In the genomic region with DNA sequence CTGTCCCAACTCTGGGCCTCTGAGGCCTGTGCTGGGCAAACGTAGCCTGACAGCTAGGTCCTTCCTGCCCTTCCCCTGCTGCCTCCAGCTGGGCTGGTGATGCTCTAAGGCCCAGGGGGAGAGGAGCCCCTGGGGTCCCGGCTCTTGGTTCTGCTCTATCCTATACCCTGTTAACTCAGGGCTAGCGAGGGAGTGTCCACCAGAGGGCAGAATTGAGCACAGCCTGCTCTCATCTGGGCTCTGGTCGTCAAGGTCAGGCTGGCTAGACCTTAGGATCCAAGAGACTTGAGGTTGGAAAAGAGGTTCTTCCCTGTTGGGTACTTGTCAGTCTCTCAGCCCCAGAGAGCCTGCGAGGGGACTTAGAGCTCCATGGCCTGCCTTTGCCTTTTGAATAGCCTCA, we compare ENCODE assay signal across 7 mouse cellular contexts. TPM values are rescaled to one million over a fixed set of nuclear protein-coding genes. Genes with fewer than 3 reads are reported as not detected.
DNase-seq lines count a peak whose midpoint lies in the region; ATAC-seq and TF ChIP-seq lines count a peak whose summit lies in the region.

No protein-coding gene starts in this region.

- H3K36me3 ChIP-seq in hindbrain, embryonic 14.5 days (replicated peaks; ENCODE audit: control insufficient read depth, insufficient read depth): peaks cover 62% of the 10 kb centered on the region

- H3K27ac ChIP-seq in bone marrow macrophage, adult 2 months (ENCODE audit: insufficient read depth, low read depth, low read length): no peak overlapping the region
- no peak overlapping the region for H3K27ac ChIP-seq in hindbrain, embryonic 14.5 days

- peak; percentile 46 for DNase-seq in urinary bladder, postnatal 25 days (ENCODE audit: low spot score)
- no peak for DNase-seq in urinary bladder, postnatal 10 days (ENCODE audit: low spot score)
- DNase-seq in hindbrain, embryonic 14.5 days (ENCODE audit: low spot score): peak; percentile 75
- DNase-seq in lung, adult 18-20 months: peak; percentile 37 to 62
- DNase-seq in retina, adult 2 months (ENCODE audit: low read depth, low spot score): peak; percentile 42

- ATAC-seq in erythroblast, adult 5-6 weeks (replicated peaks; ENCODE audit: low FRiP score, poor library complexity, severe bottlenecking): peak; percentile 74
- ATAC-seq in hindbrain, embryonic 14.5 days (ENCODE audit: low FRiP score): 0 out of 2 replicates have a peak, but pooled peaks have one; percentile 35

- H3K4me2 ChIP-seq in hindbrain, embryonic 14.5 days (replicated peaks): no peak overlapping the region

- H3K9me3 ChIP-seq in hindbrain, embryonic 14.5 days (ENCODE audit: control insufficient read depth, low read length): no peaks in the 10 kb centered on the region

- WGBS in hindbrain, embryonic 14.5 days: 22% methylated on average over 5 of the region's 5 CpGs

- H3K4me1 ChIP-seq in bone marrow macrophage, adult 2 months (ENCODE audit: control insufficient read depth, insufficient read depth, low read length): no peaks in the 10 kb centered on the region
- H3K4me1 ChIP-seq in hindbrain, embryonic 14.5 days (replicated peaks; ENCODE audit: control insufficient read depth, insufficient read depth, low read length): no peaks in the 10 kb centered on the region

- TF ChIP-seq POLR2A in bone marrow macrophage, adult 2 months (IDR thresholded peaks at IDR 0.05; ENCODE audit: borderline replicate concordance, low read depth, low read length): no peak

- no peaks in the 10 kb centered on the region for H3K27me3 ChIP-seq in hindbrain, embryonic 14.5 days (ENCODE audit: control insufficient read depth, insufficient read depth, low read length)

- peak; percentile 76 for TF ChIP-seq CTCF in bone marrow macrophage, adult 2 months (IDR thresholded peaks at IDR 0.05; ENCODE audit: low read depth, low read length)

- H3K4me3 ChIP-seq in bone marrow macrophage, adult 2 months (ENCODE audit: insufficient read depth, low read length): no peak overlapping the region
- no peak overlapping the region for H3K4me3 ChIP-seq in hindbrain, embryonic 14.5 days (replicated peaks; ENCODE audit: low read length)

- no peak overlapping the region for H3K9ac ChIP-seq in hindbrain, embryonic 14.5 days

RNA-seq across cellular contexts. Expression of gene Sfrp5, which starts 11.6 kb away (rescaled TPM):
- polyA plus RNA-seq in bone marrow macrophage, adult 2 months (2012; ENCODE audit: insufficient read depth, insufficient read length, missing spikeins): not detected in 2 replicates
- total RNA-seq in erythroblast, adult 5-6 weeks (2015; ENCODE audit: low replicate concordance): not detected in 2 replicates
- not detected in 2 replicates for total RNA-seq in erythroblast, adult 5-6 weeks (2017; ENCODE audit: low replicate concordance)
- polyA plus RNA-seq in hindbrain, embryonic 14.5 days (2014; fragmentation: Nextera tagmentation; extraction: Ambion mirVana): 2.8 and 2.9 TPM in 2 replicates

RNA-seq across cellular contexts. Expression of gene Zfyve27, which starts 26.7 kb away (rescaled TPM):
- polyA plus RNA-seq in bone marrow macrophage, adult 2 months (2012; ENCODE audit: insufficient read depth, insufficient read length, missing spikeins): 30.7 and 32.3 TPM in 2 replicates
- 3.8 and 8.1 TPM in 2 replicates for total RNA-seq in erythroblast, adult 5-6 weeks (2015; ENCODE audit: low replicate concordance)
- 12.0 and 22.6 TPM in 2 replicates for total RNA-seq in erythroblast, adult 5-6 weeks (2017; ENCODE audit: low replicate concordance)
- polyA plus RNA-seq in hindbrain, embryonic 14.5 days (2014; fragmentation: Nextera tagmentation; extraction: Ambion mirVana): 35.1 and 35.7 TPM in 2 replicates

RNA-seq across cellular contexts. Expression of gene Marveld1, which starts 43.3 kb away (rescaled TPM):
- polyA plus RNA-seq in bone marrow macrophage, adult 2 months (2012; ENCODE audit: insufficient read depth, insufficient read length, missing spikeins): 32.4 TPM in 2 replicates
- total RNA-seq in erythroblast, adult 5-6 weeks (2015; ENCODE audit: low replicate concordance): 3.8 and 5.9 TPM in 2 replicates
- total RNA-seq in erythroblast, adult 5-6 weeks (2017; ENCODE audit: low replicate concordance): 3.2 and 5.3 TPM in 2 replicates
- polyA plus RNA-seq in hindbrain, embryonic 14.5 days (2014; fragmentation: Nextera tagmentation; extraction: Ambion mirVana): 2.7 and 3.2 TPM in 2 replicates

RNA-seq across cellular contexts. Expression of gene Golga7b, which starts 56.9 kb away (rescaled TPM):
- polyA plus RNA-seq in bone marrow macrophage, adult 2 months (2012; ENCODE audit: insufficient read depth, insufficient read length, missing spikeins): not detected in 2 replicates
- not detected in 2 replicates for total RNA-seq in erythroblast, adult 5-6 weeks (2015; ENCODE audit: low replicate concordance)
- not detected in 2 replicates for total RNA-seq in erythroblast, adult 5-6 weeks (2017; ENCODE audit: low replicate concordance)
- polyA plus RNA-seq in hindbrain, embryonic 14.5 days (2014; fragmentation: Nextera tagmentation; extraction: Ambion mirVana): 44.1 and 46.8 TPM in 2 replicates
